Mouse (Mus musculus) forebrain, embryonic 11.5 days (tissue): ENCODE measurements around the gene Mettl18. TPM values are rescaled to one million over a fixed set of nuclear protein-coding genes. Genes with fewer than 3 reads are reported as not detected.

ENCODE experiments used
- ATAC-seq: fragments of 200-750 bp; cut with Nextera tagmentation; replicated peaks from 2 replicates; pipeline ENCODE4 v1.8.0; 2017; ENCODE audit warnings: moderate TSS enrichment; ENCODE audit not compliant: low FRiP score
- DNase-seq: peaks from one replicate; pipeline ENCODE4 v3.0.0-alpha.2; 2017; ENCODE audit warnings: low spot score
- H3K27ac ChIP-seq: fragments of 300-500 bp; sonication (generic); 2 replicates; pipeline ENCODE4 v1.5.1; 2014; ENCODE audit warnings: low read depth, low read length
- H3K27me3 ChIP-seq: fragments of 300-500 bp; sonication (generic); 2 replicates; pipeline ENCODE4 v1.6.1; 2014; ENCODE audit warnings: mild to moderate bottlenecking, low read length, mixed read lengths; ENCODE audit not compliant: control insufficient read depth, insufficient read depth
- H3K36me3 ChIP-seq: fragments of 300-500 bp; sonication (generic); 2 replicates; pipeline ENCODE4 v1.6.1; 2014; ENCODE audit warnings: mild to moderate bottlenecking, low read length, moderate library complexity, mixed read lengths; ENCODE audit not compliant: control insufficient read depth, insufficient read depth
- H3K4me1 ChIP-seq: fragments of 300-500 bp; sonication (generic); replicated peaks from 2 replicates; pipeline ENCODE4 v1.6.1; 2014; ENCODE audit warnings: low read length, mixed read lengths; ENCODE audit not compliant: control insufficient read depth, insufficient read depth
- H3K4me2 ChIP-seq: fragments of 300-500 bp; sonication (generic); 2 replicates; pipeline ENCODE4 v1.6.1; 2014; ENCODE audit warnings: low read depth, mild to moderate bottlenecking, low read length, moderate library complexity, mixed read lengths; ENCODE audit not compliant: severe bottlenecking
- H3K4me3 ChIP-seq: fragments of 300-500 bp; sonication (generic); 2 replicates; pipeline ENCODE4 v1.5.1; 2014; ENCODE audit warnings: low read depth, low read length
- H3K9ac ChIP-seq: fragments of 300-500 bp; sonication (generic); 2 replicates; pipeline ENCODE4 v1.6.1; 2014; ENCODE audit warnings: low read length
- H3K9me3 ChIP-seq: fragments of 300-500 bp; sonication (generic); 2 replicates; pipeline ENCODE4 v1.6.1; 2016; ENCODE audit warnings: low read length, mixed read lengths; ENCODE audit not compliant: control insufficient read depth
- WGBS: fragments of 180-500 bp; shearing (Covaris S2); extraction: QIAGEN DNeasy Blood & Tissue Kit; methylation state at CpG from one replicate; pipeline ENCODE4 v1.1.7; 2014; 5-methylcytosine and 5-hydroxymethylcytosine counted together
- polyA plus RNA-seq: library from polyadenylated mRNA; unstranded; fragments of >200 nt; fragmentation: Nextera tagmentation; extraction: Ambion mirVana; gene quantifications from 2 replicates; pipeline ENCODE4 v1.2.1, GENCODE M21; 2014

The Mettl18 gene
- 9.6 and 12.1 TPM in 2 replicates for polyA plus RNA-seq

GRCm38 (mm10) chr1:163994721-163995608, at the start of gene Mettl18, which contains the start of gene BC055324:
Gene Mettl18, plus strand, starts transcription at chr1:163994889.
Gene BC055324, minus strand, starts transcription at chr1:163994796.
- Histone ChIP-seq H3K4me3 (peak within 1 kb of the TSS; percentile 68), H3K27me3 (no peaks in the 10 kb centered on the region), H3K4me2 (peak within 1 kb of the TSS; percentile 70), H3K27ac (no peak within 1 kb of the TSS), H3K36me3 (no peaks in the 10 kb centered on the region), H3K9me3 (no peaks in the 10 kb centered on the region), H3K9ac (peak within 1 kb of the TSS; percentile 77), H3K4me1 (no peaks in the 10 kb centered on the region; the same call in 1 of the 2 replicates)
- peak; percentile 94 for DNase-seq
- peak; percentile 96 for ATAC-seq
- WGBS, result 4% methylated on average over 43 of the region's 43 CpGs

- Histone ChIP-seq H3K36me3 (peaks cover 7% of the 10 kb centered on the region; the same call in 1 of the 2 replicates), H3K9ac (no peak overlapping the region), H3K4me1 (no peaks in the 10 kb centered on the region), H3K4me3 (no peak overlapping the region), H3K27me3 (no peaks in the 10 kb centered on the region), H3K9me3 (no peaks in the 10 kb centered on the region), H3K27ac (no peak overlapping the region), H3K4me2 (no peak overlapping the region)
- DNase-seq (no peak), ATAC-seq (no peak)
- WGBS, result 85% methylated on average over 2 of the region's 2 CpGs
Measured at GRCm38 (mm10) chr1:163953396-163953795, 41.3 kb upstream of the Mettl18 start.

GRCm38 (mm10) chr1:163958036-163958435, 36.7 kb upstream of the Mettl18 start:
- Histone ChIP-seq H3K9ac (no peak overlapping the region), H3K27me3 (no peaks in the 10 kb centered on the region), H3K27ac (no peak overlapping the region), H3K36me3 (peaks cover 5% of the 10 kb centered on the region; the same call in 1 of the 2 replicates), H3K4me1 (no peaks in the 10 kb centered on the region), H3K4me2 (no peak overlapping the region), H3K4me3 (no peak overlapping the region), H3K9me3 (no peaks in the 10 kb centered on the region)
- WGBS, result 86% methylated on average over 3 of the region's 3 CpGs
- no peak for ATAC-seq
- no peak for DNase-seq

GRCm38 (mm10) chr1:163964008-163964689, 30.5 kb upstream of the Mettl18 start:
- no peaks in the 10 kb centered on the region for H3K36me3 ChIP-seq
- no peaks in the 10 kb centered on the region for H3K4me1 ChIP-seq
- H3K9ac ChIP-seq, result no peak overlapping the region
- 91% methylated on average over 10 of the region's 10 CpGs for WGBS
- H3K4me3 ChIP-seq, result no peak overlapping the region
- no peaks in the 10 kb centered on the region for H3K9me3 ChIP-seq
- H3K4me2 ChIP-seq, result no peak overlapping the region
- DNase-seq, result no peak
- ATAC-seq, result no peak
- no peak overlapping the region for H3K27ac ChIP-seq
- H3K27me3 ChIP-seq, result no peaks in the 10 kb centered on the region

- Histone ChIP-seq H3K27ac (no peak overlapping the region), H3K4me2 (no peak overlapping the region), H3K27me3 (no peaks in the 10 kb centered on the region), H3K4me1 (no peaks in the 10 kb centered on the region), H3K4me3 (no peak overlapping the region), H3K9me3 (no peaks in the 10 kb centered on the region), H3K9ac (no peak overlapping the region), H3K36me3 (no peaks in the 10 kb centered on the region; the same call in 1 of the 2 replicates)
- ATAC-seq (no peak), DNase-seq (no peak)
- 89% methylated on average over 1 of the region's 1 CpGs for WGBS
Measured at GRCm38 (mm10) chr1:163974471-163974870, 20.2 kb upstream of the Mettl18 start.

GRCm38 (mm10) chr1:163975088-163975487, 19.6 kb upstream of the Mettl18 start:
- H3K9me3 ChIP-seq, result no peaks in the 10 kb centered on the region
- ATAC-seq, result no peak
- no peaks in the 10 kb centered on the region; the same call in 1 of the 2 replicates for H3K36me3 ChIP-seq
- WGBS, result 89% methylated on average over 2 of the region's 2 CpGs
- H3K27me3 ChIP-seq, result no peaks in the 10 kb centered on the region
- no peaks in the 10 kb centered on the region for H3K4me1 ChIP-seq
- H3K4me3 ChIP-seq, result no peak overlapping the region
- H3K27ac ChIP-seq, result no peak overlapping the region
- DNase-seq, result no peak
- H3K4me2 ChIP-seq, result no peak overlapping the region
- H3K9ac ChIP-seq, result no peak overlapping the region

- Histone ChIP-seq H3K4me2 (no peak overlapping the region), H3K27me3 (no peaks in the 10 kb centered on the region), H3K4me1 (no peaks in the 10 kb centered on the region), H3K9ac (no peak overlapping the region), H3K27ac (no peak overlapping the region), H3K4me3 (no peak overlapping the region), H3K9me3 (no peaks in the 10 kb centered on the region), H3K36me3 (no peaks in the 10 kb centered on the region; the same call in 1 of the 2 replicates)
- WGBS, result 92% methylated on average over 1 of the region's 1 CpGs
- ATAC-seq (no peak), DNase-seq (no peak)
Measured at GRCm38 (mm10) chr1:163976515-163976914, 18.2 kb upstream of the Mettl18 start.

GRCm38 (mm10) chr1:163992371-163992770, 2.3 kb upstream of the Mettl18 start:
- ATAC-seq (no peak), DNase-seq (no peak)
- WGBS, result 84% methylated on average over 4 of the region's 4 CpGs

More at GRCm38 (mm10) chr1:163992371-163992770, 2.3 kb upstream of the Mettl18 start:
- H3K4me3 ChIP-seq, result no peak overlapping the region
- no peaks in the 10 kb centered on the region; the same call in 1 of the 2 replicates for H3K4me1 ChIP-seq
- H3K9me3 ChIP-seq, result no peaks in the 10 kb centered on the region
- no peak overlapping the region for H3K9ac ChIP-seq
- no peak overlapping the region for H3K4me2 ChIP-seq
- H3K36me3 ChIP-seq, result no peaks in the 10 kb centered on the region
- H3K27me3 ChIP-seq, result no peaks in the 10 kb centered on the region
- no peak overlapping the region for H3K27ac ChIP-seq
